Mouse (Mus musculus) midbrain, embryonic 14.5 days (tissue): ENCODE data around the gene Fbll1. TPM values are rescaled to one million over a fixed set of nuclear protein-coding genes. Genes with fewer than 3 reads are reported as not detected.
A peak's percentile ranks its signal among the peaks of the same experiment; 100 is the strongest.
"Not testable (repeated sequence)": the region's sequence is repeated elsewhere in the genome, so short reads cannot be mapped to it uniquely, and the experiment has no call there.

Experiments used
- ATAC-seq: fragments of 200-750 bp; cut with Nextera tagmentation; 2 replicates; pipeline ENCODE4 v1.8.0; 2017; ENCODE audit warnings: moderate number of reproducible peaks, moderate library complexity; ENCODE audit not compliant: low FRiP score, low TSS enrichment
- DNase-seq: peaks from one replicate; pipeline ENCODE4 v3.0.0-alpha.2; 2015
- H3K27ac ChIP-seq: fragments of 300-500 bp; sonication (generic); replicated peaks from 2 replicates; pipeline ENCODE4 v1.5.1; 2014; ENCODE audit warnings: mild to moderate bottlenecking, low read depth, low read length, moderate library complexity
- H3K27me3 ChIP-seq: fragments of 300-500 bp; sonication (generic); 2 replicates; pipeline ENCODE4 v1.6.1; 2014; ENCODE audit warnings: low read length, control low read depth, mixed read lengths; ENCODE audit not compliant: control insufficient read depth, insufficient read depth
- H3K36me3 ChIP-seq: fragments of 300-500 bp; sonication (generic); 2 replicates; pipeline ENCODE4 v1.6.1; 2014; ENCODE audit warnings: low read length, control low read depth; ENCODE audit not compliant: control insufficient read depth, insufficient read depth
- H3K4me1 ChIP-seq: fragments of 300-500 bp; sonication (generic); 2 replicates; pipeline ENCODE4 v1.6.1; 2014; ENCODE audit warnings: mild to moderate bottlenecking, antibody characterized with exemption, low read length, control low read depth; ENCODE audit not compliant: control insufficient read depth, insufficient read depth
- H3K4me2 ChIP-seq: fragments of 300-500 bp; sonication (generic); 2 replicates; pipeline ENCODE4 v1.6.1; 2014; ENCODE audit warnings: mild to moderate bottlenecking, low read length, moderate library complexity
- H3K4me3 ChIP-seq: fragments of 300-500 bp; sonication (generic); replicated peaks from 2 replicates; pipeline ENCODE4 v1.5.1; 2014; ENCODE audit warnings: low read depth, low read length
- H3K9ac ChIP-seq: fragments of 300-500 bp; sonication (generic); replicated peaks from 2 replicates; pipeline ENCODE4 v1.6.1; 2014; ENCODE audit warnings: mild to moderate bottlenecking, low read length, moderate library complexity
- H3K9me3 ChIP-seq: fragments of 300-500 bp; sonication (generic); 2 replicates; pipeline ENCODE4 v1.6.1; 2016; ENCODE audit warnings: low read length, control low read depth, mixed read lengths; ENCODE audit not compliant: control insufficient read depth
- WGBS: fragments of 180-500 bp; shearing (Covaris S2); extraction: QIAGEN DNeasy Blood & Tissue Kit; methylation state at CpG from one replicate; pipeline ENCODE4 v1.1.7; 2014; 5-methylcytosine and 5-hydroxymethylcytosine counted together
- polyA plus RNA-seq: library from polyadenylated mRNA; unstranded; fragments of >200 nt; fragmentation: Nextera tagmentation; extraction: Ambion mirVana; gene quantifications from 2 replicates; pipeline ENCODE4 v1.2.1, GENCODE M21; 2014

Gene Fbll1
- polyA plus RNA-seq, 1 experiment from 2014 or later, result 24.7 TPM

DNA sequence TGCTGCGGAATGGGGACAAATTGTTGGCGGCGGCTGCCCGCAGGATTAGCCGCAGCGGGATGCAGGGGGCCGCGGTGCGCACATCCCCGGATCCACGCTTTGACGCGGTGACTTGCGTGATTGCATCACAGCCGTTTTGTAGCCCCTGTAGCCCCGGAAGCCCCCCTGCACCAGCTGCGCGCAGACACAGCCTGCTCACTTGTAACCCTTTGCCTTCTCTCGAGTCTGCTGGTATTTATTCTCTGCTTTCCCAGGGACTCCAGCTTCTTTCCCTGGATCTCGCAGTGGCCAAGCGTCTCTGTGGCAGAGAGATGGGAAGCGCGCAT, 226 bp downstream of the Fbll1 start:
- H3K27me3 ChIP-seq, result peaks cover 23% of the 10 kb centered on the region
- peaks cover 13% of the 10 kb centered on the region for H3K4me1 ChIP-seq
- H3K9me3 ChIP-seq, result no peaks in the 10 kb centered on the region
- peak overlapping the region; percentile 85 for H3K9ac ChIP-seq
- H3K27ac ChIP-seq, result peak overlapping the region; percentile 86
- ATAC-seq (peak; percentile 94), DNase-seq (peak; percentile 94)
- peak overlapping the region; percentile 66 for H3K4me3 ChIP-seq
- whole genome bisulfite sequencing, result 1% methylated on average over 23 of the region's 23 CpGs
- no peaks in the 10 kb centered on the region for H3K36me3 ChIP-seq
- H3K4me2 ChIP-seq, result peak overlapping the region; percentile 78

DNA sequence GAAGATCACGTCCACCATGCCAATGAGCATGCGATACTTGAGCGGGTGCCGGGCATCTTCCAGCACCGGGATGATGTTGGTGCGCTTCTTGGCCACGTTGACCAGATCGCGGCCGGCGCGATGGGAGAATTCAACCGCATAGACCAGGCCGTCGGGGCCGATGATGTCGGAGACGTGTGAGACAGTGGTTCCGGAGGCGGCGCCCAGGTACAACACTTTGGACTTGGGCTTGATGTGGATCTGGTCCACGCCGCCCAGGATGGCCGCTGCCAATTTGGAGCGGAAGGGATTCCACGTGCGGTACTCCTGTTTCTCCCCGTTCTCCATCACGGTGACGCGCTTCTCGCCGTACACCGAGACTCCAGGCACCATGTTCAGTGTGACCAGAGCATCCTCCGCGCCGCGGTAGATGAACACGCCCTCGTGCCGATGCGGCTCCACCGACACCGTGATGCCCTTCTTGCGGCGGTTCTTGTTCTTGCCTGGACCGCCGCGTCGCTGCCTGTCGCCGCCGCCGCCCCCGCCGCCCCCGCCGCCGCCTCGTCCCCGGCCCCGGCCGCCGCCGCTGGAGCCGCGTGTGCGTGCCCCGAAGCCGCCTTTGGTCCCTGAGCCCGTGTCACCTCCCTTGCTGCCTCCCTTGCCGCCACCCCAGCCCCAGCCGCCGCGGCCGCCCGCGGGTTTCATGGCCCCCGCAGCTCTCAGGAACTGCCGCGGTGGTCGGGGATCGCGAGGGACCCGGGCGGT, 761 bp downstream of the Fbll1 start:
- 2% methylated on average over 85 of the region's 86 CpGs for WGBS
- ATAC-seq (peak; percentile 75), DNase-seq (peak; percentile 69)
- no peaks in the 10 kb centered on the region for H3K36me3 ChIP-seq
- peak overlapping the region; percentile 78 for H3K4me2 ChIP-seq
- peak overlapping the region; percentile 66 for H3K4me3 ChIP-seq
- H3K9ac ChIP-seq, result peak overlapping the region; percentile 85
- no peaks in the 10 kb centered on the region for H3K9me3 ChIP-seq
- peak overlapping the region; percentile 86 for H3K27ac ChIP-seq
- H3K4me1 ChIP-seq, result peaks cover 13% of the 10 kb centered on the region
- H3K27me3 ChIP-seq, result peaks cover 23% of the 10 kb centered on the region

DNA sequence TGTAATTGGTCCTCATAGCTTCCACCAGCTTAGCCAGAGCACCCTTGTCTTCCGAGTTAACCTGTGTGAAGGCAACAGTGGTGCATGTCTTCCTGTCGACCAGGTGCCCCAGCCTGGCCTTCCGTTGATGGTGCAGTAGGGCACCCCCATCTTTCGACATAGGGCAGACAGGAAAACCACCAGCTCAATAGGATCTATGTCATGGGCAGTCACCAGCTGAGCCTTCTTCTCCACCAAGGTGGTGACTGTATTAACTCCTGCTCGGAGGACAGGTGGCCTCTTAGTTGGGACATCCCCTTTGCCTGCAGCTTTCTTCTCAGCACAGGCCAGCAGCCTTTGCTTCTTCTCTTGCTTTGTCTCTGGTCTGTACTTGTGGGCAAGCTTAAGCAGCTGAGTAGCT, 5.9 kb downstream of the Fbll1 start:
- not testable (repeated sequence) for H3K27ac ChIP-seq, H3K4me3 ChIP-seq, H3K9ac ChIP-seq, ATAC-seq, H3K4me2 ChIP-seq, H3K9me3 ChIP-seq, DNase-seq
- peaks cover 20% of the 10 kb centered on the region for H3K27me3 ChIP-seq
- peaks cover 13% of the 10 kb centered on the region for H3K4me1 ChIP-seq
- peaks cover 18% of the 10 kb centered on the region; the same call in 1 of the 2 replicates for H3K36me3 ChIP-seq
- WGBS, result 87% methylated on average over 5 of the region's 5 CpGs

DNA sequence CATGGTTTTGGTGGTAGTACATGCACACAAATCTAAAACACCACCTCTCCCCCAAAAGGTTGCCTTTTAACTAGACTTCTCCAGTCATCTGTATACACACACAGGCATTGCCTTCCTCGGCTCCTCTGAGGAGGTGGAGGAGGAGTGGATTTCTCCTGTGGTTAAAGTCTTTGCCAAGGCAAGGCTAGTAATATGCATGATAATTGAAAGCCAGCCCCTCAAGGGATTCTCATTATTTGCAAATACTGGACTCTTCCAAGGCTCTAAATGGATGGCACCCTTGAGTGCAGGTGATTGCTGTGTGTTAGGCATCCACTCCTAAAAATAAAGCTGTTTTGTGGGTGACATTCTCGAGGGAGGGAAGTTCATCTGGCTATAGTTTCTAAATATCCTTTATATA, 10.2 kb downstream of the Fbll1 start:
- H3K36me3 ChIP-seq, result peaks cover 51% of the 10 kb centered on the region
- no peak overlapping the region for H3K4me3 ChIP-seq
- no peak for ATAC-seq
- H3K4me2 ChIP-seq, result no peak overlapping the region
- no peaks in the 10 kb centered on the region for H3K4me1 ChIP-seq
- DNase-seq, result peak; percentile 19
- no peaks in the 10 kb centered on the region for H3K9me3 ChIP-seq
- H3K27me3 ChIP-seq, result no peaks in the 10 kb centered on the region
- WGBS, result 51% methylated on average over 2 of the region's 2 CpGs
- no peak overlapping the region for H3K9ac ChIP-seq
- H3K27ac ChIP-seq, result no peak overlapping the region

DNA sequence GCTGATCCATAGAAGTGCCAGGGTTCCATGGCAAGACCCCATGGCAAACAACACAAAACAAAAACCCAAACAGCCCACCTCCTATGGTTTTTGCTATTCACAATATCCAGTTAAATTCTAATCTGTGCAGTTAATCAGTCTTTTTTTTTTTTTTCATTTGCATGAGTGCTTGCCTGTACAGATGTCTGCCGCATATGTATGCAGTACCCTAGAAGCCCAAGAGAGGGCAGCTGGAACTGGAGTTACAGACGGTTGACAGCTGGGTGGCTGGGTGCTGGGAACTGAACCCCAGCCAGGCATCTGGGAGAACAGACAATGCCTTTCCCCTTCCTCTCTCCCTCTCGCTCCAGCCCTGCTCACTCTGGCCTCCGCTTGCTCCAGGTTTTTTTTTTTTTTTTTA, 14.1 kb downstream of the Fbll1 start:
- 95% methylated on average over 4 of the region's 4 CpGs for WGBS
- no peak overlapping the region for H3K9ac ChIP-seq

DNA sequence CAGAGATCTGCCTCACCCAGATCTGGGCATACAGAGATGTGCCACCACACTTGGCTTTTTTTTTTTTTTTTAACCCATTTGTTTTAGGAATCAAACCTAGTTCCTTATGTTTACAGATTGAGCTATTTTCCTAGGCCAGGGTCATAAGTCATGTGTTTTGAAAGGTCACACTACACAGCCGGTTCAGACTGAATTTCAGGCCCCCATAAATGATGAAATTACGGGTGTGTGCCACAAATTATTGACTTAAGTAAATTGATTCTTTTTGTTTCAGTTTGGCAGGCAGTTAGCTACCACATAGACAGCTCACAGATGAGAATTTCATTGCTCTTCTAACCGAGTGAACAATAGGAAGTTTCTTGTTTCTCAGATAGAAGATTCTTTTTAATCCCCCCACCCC, 14.7 kb downstream of the Fbll1 start:
- no peak for ATAC-seq
- no peak overlapping the region for H3K9ac ChIP-seq
- no peak overlapping the region for H3K4me2 ChIP-seq
- H3K27ac ChIP-seq, result no peak overlapping the region
- no peak for DNase-seq
- H3K27me3 ChIP-seq, result no peaks in the 10 kb centered on the region
- no peak overlapping the region for H3K4me3 ChIP-seq
- no peaks in the 10 kb centered on the region for H3K9me3 ChIP-seq
- WGBS, result 91% methylated on average over 3 of the region's 3 CpGs
- H3K36me3 ChIP-seq, result peaks cover 75% of the 10 kb centered on the region
- H3K4me1 ChIP-seq, result no peaks in the 10 kb centered on the region

More for the DNA sequence above, 14.1 kb downstream of the Fbll1 start:
- Histone ChIP-seq H3K4me2 (no peak overlapping the region), H3K9me3 (no peaks in the 10 kb centered on the region), H3K27me3 (no peaks in the 10 kb centered on the region), H3K27ac (no peak overlapping the region), H3K4me1 (no peaks in the 10 kb centered on the region), H3K4me3 (no peak overlapping the region), H3K36me3 (peaks cover 71% of the 10 kb centered on the region)
- DNase-seq (no peak), ATAC-seq (no peak)

DNA sequence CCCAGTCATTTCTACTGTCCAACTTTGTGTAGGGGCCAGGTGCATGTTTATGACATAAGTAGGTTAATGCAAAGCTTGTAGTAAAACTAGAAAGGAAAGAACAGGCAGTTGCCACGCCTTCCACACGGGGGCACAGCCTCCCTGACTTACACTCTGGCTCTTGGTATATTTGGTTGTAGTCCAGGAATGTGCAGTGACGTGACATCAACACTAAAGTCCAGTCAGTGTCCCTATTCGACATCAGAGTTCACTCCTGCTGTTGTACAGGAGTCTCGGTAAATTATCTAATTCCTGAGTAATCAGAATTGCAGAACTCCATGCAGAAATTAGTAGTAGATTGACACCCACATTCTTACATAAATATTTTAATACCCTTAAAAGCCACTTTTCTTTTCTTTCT, 15.6 kb downstream of the Fbll1 start:
- no peak overlapping the region for H3K27ac ChIP-seq
- no peak for ATAC-seq
- H3K4me2 ChIP-seq, result no peak overlapping the region
- H3K9ac ChIP-seq, result no peak overlapping the region
- WGBS, result 92% methylated on average over 5 of the region's 5 CpGs
- H3K9me3 ChIP-seq, result no peaks in the 10 kb centered on the region
- H3K4me1 ChIP-seq, result no peaks in the 10 kb centered on the region
- peaks cover 83% of the 10 kb centered on the region for H3K36me3 ChIP-seq
- no peaks in the 10 kb centered on the region for H3K27me3 ChIP-seq
- no peak for DNase-seq
- no peak overlapping the region for H3K4me3 ChIP-seq

DNA sequence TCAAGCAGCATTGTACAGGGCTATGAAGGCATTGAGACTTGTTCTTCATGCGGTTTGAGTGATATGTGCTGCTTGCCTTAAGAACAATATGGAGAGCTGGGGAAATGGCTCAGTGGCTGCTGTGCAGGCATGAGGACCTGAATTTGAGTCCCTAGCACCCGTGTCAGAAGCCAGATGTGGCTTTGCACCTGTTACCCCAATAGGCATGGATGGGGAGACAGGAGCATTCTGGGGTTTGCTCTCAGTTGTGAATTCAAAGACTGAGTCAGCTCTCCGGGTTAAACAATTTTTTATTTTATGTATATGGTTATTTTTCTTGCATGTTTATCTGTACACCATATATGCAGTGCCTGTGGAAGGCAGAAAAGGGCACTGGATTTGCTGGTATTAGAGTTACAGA, 16.2 kb downstream of the Fbll1 start:
- Histone ChIP-seq H3K4me1 (no peaks in the 10 kb centered on the region), H3K4me3 (no peak overlapping the region), H3K36me3 (peaks cover 86% of the 10 kb centered on the region), H3K4me2 (no peak overlapping the region), H3K27me3 (no peaks in the 10 kb centered on the region), H3K9ac (no peak overlapping the region), H3K27ac (no peak overlapping the region), H3K9me3 (no peaks in the 10 kb centered on the region)
- DNase-seq, result no peak
- WGBS, result over 99% methylated on average over 3 of the region's 3 CpGs
- ATAC-seq, result no peak

DNA sequence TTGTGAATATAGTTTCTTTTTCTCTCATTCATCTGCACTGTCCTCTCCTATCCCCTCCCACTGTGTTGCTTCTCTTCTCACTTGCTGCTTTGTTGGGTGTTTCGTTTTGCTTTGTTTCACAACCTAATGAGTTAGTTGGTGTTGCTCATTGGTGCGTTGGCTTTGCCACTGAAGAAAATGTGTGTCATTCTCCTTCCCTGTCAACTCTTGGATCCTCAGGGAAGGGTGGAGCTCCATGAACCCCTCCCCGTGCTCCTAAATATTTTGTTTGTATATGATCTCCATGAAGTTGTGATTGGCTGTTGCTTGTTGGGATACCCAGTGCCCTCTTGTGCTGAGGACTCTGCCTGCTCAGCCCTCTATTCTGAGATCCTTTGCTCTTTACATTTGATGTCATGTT, 18.3 kb downstream of the Fbll1 start:
- Histone ChIP-seq H3K4me1 (no peaks in the 10 kb centered on the region), H3K27ac (no peak overlapping the region), H3K9me3 (no peaks in the 10 kb centered on the region), H3K36me3 (peaks cover 86% of the 10 kb centered on the region), H3K4me2 (no peak overlapping the region), H3K9ac (no peak overlapping the region), H3K27me3 (no peaks in the 10 kb centered on the region), H3K4me3 (no peak overlapping the region)
- 87% methylated on average over 3 of the region's 3 CpGs for WGBS
- ATAC-seq, result no peak
- no peak for DNase-seq
